Mouse (Mus musculus) gastrocnemius, postnatal 10 days (tissue): ENCODE data around the gene Wdhd1. TPM values are rescaled to one million over a fixed set of nuclear protein-coding genes. Genes with fewer than 3 reads are reported as not detected.

Experiments
- DNase-seq: peaks from one replicate; pipeline ENCODE4 v3.0.0; 2021; ENCODE audit warnings: mixed read lengths
- total RNA-seq, 2 experiments: library from RNA; stranded (reverse); gene quantifications; 2 replicates each; pipeline ENCODE4 v1.2.3; 2021

Wdhd1 gene
- total RNA-seq, 2 experiments from 2014 or later: 3.4 to 5.9 TPM

DNA sequence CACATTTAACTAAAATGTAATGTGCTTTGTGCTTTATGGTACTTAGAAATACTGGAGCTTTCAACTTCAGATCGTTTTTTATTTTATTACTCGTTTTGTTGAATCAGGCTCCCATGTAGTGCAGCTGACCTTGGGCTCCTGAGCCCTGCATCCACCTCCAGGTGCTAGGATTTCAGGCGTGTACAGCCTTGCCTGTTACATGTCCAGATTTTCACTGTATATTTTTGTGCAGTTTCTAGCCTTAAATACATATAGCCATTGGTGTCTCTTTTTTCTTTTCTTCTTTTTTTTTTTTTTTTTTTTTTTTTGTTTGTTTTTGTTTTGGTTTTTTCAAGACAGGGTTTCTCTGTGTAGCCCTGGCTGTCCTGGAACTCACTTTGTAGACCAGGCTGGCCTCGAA lies 4.9 kb upstream of the Wdhd1 start:
- no peak for DNase-seq

DNA sequence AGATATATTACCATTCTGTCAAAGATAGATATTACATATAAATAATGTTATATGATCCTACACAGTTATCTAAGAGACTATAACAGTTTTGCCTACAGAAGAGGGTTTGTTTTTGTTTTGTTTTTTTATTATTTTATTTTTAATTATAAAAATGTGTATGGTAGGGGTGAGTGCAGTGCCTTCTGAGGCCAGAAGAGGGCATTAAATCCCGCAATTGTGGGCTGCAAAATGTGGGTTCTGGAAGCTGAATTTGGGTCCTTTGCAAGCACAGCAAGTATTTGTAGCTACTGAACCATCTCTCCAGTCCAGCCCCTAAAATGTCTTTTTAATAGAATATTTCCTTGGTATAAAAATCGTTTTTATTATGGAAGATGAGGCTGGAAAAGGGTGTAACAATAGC lies 2.4 kb upstream of the Wdhd1 start:
- no peak for DNase-seq

DNA sequence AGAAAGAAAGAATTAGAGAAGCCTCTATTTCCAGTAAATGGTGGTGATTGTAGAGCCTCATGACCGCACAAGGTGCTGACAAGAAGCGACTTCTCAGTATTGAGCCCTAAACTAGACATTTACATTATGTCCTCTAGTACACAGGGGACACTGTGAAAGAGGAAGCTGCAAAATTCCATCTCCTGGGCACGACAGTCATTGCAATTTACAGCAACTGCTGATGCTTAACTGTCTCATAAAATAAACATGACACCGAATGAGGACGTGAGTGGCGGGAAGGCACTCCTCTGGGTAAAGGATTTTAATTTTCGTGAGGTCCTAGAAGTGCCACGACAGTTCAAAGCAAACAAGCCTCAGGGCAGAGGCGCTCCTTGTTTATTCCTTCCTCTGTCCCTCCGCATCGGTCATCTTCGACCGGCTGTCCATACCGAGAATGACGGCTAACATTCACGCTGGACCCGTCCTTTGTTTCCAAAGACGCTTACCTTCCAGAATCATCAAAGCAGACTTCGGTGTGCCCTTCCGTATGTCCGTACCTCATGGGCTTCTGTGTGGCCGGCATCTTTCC lies 537 bp downstream of the Wdhd1 start:
- no peak for DNase-seq

DNA sequence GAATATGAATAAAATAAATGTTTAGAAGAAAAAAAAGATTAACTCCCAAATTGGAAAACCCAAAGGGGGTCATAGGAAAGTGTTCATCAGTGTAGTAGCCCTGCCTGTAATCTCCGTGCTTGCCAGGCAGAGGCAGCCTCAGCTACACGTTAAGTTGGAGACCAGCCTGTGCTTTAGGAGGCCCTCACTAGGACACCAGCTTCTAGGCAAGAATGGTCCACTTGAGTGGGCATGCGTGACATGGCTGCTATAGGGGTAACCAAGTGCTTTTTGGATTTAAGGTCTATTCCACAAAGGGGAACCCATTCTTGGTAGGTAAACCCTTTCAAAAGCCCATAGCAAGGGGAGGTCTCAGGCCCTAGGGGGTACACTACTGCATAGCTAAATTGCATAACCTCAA lies 1.2 kb downstream of the Wdhd1 start:
- no peak for DNase-seq

DNA sequence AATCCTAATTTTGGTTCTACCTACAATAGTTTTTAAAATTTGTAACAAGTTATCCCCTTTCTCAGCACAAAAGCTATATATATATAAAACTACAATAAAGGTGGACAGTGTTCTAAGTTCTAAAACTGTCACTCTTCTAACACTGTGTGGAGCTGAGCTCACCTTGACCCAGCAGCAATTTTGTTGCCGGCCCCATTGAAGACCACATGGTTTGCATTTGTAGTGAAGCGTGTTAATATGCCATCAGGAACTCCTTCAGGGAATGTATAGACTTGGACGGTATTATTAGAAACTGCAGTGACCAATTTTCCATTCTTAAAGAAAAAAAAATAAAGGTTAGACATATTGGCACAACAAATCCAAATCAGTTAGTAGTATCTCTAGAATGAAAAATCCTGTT lies 2.9 kb downstream of the Wdhd1 start:
- no peak for DNase-seq

DNA sequence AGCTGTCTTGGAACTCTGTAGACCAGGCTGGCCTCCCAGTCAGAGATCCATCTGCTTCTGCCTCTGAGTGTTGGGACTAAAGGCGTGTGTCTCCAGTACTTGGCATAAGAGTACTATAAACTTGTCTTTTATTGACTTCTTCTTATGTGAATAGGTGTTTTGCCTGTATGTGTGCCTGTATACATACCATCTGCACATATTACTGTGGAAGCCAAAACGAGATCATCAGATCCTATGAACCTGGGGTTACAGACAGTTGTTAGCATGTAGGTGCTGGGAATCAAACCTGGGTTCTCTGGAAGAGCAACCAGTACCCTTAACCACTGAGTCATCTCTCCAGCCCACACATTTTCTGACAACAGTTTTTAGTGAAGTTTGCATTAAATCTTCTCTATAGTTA lies 7.0 kb downstream of the Wdhd1 start:
- no peak for DNase-seq

DNA sequence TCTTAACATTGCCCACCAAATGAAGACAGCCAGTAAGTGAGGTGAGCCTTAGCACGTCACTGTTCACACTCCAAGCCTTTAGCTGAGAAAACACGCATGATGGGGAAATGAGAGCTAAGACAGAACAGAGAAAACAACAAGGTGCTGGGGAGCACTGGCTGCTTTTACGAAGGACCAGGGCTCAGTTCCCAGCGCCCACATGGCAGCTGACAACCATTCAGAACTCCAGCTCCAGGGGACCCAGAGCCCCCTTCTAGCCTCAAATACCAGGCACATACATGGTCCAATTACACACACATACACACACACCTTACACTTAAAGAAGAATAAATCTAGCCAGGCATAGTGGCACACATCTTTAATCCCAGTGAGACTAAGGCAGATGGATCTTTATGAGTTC lies 7.6 kb downstream of the Wdhd1 start:
- DNase-seq: no peak

DNA sequence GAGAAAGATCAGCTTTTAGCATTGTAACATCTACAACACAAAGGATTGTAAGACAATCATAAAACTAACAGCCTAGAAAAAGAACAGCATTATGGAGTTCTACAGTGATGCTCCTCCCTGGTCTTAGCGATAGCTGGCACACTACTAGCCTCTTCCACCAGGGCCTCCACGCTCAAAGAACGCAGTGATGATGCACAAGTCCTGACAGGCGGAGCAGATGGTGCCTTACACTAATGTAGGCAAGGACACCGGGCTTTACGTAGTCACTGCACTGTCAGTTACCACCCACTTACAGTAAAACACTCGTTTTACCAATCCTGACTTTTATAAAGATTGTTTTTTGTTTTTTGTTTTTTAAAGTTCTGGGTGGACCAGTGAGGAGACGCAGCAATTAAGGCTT lies 10.8 kb downstream of the Wdhd1 start:
- no peak for DNase-seq

DNA sequence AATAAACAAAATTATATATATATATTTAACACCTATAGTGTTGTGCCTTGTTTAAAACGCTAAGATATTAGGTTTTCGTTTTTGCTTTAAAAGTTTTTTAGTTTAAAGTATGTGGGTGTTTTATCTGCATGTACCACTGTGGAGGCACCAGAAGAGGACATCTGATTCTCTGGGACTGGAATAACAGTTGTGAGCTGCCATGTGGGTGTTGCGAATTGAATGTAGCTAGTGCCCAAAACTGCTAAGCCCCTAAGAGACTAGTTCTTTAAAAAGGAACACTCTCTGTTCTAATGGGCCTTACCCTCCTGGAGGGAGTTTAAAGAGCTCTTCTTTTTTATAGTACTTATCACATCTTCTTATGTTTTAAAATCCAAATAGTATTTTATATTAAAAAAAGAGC lies 11.8 kb downstream of the Wdhd1 start:
- DNase-seq: no peak

DNA sequence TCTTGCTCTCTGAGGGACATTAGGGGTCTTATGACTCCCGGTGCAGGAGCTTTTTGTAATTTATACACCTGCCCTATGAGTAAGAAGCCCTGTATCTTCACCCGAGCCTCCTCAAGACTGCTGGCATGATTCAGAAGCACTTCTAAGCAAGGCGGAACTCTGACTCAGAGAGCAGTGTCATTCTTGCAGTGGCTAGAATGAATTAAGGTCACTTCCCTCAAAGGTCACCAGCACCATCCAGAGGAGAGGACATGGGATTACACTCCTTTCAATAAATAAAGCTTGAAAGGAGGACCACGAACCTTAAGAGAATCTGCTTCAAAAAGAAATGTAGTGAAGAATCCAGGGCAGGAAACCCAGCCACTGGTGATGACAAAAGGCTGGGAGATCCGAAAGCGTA lies 26.8 kb downstream of the Wdhd1 start:
- no peak for DNase-seq

DNA sequence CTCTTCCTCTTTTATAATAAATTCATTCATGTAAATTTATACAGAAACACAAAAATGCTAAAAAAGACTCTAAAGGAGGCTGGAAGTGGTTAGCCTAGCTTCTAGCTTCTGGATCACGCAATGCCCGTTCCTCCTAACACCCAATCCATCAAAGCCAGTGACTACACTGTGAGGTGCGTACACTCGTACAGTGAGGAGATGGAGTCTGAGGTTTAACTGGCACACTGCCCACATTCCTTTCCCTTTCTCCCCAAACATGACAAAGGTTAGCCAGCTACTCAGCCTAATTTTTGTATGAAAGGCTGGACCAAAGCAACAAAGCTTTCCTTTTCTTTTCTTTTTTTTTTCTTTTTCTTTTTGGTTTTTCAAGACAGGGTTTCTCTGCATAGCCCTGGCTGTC lies 33.9 kb downstream of the Wdhd1 start:
- DNase-seq: no peak

DNA sequence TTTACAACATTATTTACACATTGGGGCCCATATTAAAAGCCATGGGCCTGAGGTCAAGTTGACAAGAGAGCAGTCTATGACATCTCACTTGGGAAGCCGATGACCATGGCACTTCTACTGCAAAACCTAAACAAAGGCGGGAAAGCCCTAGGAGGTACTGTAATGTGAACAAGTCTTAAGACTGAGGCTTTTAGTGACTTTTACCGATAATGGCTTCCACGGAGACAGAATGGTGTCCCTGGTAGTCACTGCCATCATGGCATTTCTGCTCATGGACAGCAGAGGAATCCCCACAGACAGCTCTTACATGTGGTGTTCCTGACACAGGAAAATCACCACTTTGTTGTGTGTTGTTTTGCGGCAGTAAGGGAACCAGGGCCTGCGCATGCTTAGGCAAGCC lies 35.6 kb downstream of the Wdhd1 start:
- DNase-seq: no peak

DNA sequence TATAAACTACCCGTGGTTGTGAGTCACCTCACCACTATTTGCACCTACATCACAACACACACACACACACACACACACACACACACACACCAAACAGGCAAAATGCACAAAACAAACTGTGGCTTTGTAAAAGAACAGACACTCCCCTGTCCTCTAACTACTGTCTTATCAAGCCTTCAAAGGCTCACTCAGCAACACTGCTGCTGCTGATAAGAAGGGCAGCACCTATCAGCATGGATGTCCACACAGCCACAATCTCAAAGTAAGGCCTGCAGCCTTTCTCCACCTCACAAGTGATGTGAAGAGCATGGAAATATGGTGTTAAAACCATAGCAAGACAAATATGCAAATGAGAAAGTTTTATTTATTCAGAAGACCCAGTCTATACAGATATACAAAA lies 36.1 kb downstream of the Wdhd1 start:
- DNase-seq: no peak

DNA sequence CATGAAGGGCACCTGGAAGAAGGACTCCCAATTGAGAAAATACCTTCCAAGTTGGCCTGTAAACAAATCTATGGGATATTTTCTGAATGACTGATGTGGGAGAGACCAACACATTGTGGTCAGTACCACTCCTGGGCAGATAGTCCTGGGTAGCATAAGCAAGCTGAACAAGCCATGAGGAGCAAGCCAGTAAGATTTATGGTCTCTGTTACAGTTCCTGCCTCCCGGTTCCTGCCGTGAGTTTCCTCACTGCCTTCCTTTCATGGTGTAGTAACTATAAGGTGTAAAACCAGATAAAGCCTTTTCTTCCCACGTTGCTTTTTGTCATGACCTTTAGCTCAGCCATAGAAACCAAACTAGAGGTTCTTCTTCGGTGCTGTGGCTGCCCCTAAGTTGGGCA lies 39.4 kb downstream of the Wdhd1 start:
- no peak for DNase-seq

DNA sequence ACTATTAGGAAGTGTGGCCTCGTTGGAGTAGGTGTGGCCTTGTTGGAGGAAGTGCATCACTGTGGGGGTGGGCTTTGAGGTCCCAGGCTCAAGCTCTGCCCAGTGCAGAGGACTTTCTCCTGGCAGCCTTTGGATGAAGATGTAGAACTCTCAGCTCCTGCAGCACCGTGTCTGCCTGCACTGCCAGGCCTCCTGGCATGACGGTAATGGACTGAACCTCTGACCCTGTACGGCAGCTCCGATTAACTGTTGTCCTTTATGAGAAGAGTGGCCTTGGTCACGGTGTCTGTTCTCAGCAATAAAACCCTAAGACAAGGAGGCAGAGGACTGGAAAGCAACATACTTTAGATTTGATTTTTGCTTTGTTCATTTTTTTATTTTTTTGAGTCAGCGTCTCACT lies 40.2 kb downstream of the Wdhd1 start:
- no peak for DNase-seq

DNA sequence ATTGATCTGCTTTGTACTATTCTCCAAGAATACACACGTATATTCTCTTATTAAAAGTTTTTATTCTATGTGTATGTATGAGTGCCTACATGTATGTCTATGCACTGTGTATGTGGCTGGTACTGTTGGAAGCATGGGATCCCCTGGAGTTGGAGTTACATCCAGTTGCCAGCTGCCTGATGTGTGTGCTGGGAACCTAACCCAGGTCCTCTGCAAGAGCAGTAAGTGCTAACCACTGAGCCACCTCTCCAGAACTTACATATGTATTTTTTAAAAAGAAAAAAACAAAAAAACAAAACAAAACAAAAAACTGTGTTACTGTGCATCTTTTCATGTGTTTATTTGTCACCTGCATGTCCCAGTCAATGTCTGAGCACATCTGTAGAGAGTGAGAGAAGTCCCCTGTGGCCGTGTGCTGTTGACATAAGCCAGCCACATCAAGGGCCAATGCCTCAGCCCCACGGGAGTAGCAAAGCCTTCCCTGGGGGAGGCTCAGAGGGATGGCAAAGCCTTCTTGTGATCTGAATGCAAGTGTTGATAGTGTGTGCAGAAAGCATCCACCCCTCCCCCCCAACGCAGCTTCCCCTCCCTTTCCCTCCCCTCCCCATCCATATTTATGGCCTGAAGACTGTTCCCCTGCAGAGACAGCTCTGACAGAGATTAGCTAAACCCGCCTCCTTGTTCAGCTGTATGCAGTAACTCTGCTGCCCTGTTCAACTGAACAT lies 42.0 kb downstream of the Wdhd1 start:
- no peak for DNase-seq

DNA sequence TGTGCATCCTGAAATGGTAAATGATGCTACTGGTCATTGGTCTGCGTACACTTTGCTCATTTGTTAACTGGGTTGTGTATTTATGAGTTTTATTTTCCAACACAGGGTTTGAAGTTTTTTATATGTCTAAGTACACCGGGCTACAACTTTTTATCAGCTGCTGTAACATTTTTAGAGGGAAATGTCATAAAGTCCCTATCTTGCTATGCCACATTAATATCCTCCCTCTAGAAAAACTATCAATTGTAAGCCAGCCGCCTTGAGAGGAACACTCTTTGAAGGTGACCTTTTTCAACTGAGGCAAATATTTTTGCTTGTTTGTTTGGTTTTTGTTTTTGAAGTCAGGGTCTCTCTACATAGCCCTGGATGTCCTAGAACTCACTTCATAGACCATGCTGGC lies 42.6 kb downstream of the Wdhd1 start:
- no peak for DNase-seq

DNA sequence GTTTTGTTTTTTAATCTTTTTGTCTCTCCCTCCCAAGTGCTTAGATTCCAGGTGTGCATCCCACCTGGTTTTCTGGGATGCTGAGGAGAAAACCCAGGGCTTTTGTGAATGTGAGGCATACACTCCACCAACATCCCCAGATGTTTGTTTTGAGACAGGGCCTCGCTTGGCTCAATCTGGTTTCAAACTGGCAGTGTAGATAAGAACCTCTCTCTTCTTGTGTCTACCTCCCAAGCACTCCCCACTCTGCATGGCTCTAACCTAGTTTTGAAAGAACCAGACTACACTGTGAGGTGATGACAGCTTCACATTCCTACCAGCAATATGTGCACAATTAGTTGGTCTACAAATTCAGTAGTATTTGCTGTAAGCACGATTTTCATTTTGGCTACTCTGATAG lies 43.1 kb downstream of the Wdhd1 start:
- no peak for DNase-seq

DNA sequence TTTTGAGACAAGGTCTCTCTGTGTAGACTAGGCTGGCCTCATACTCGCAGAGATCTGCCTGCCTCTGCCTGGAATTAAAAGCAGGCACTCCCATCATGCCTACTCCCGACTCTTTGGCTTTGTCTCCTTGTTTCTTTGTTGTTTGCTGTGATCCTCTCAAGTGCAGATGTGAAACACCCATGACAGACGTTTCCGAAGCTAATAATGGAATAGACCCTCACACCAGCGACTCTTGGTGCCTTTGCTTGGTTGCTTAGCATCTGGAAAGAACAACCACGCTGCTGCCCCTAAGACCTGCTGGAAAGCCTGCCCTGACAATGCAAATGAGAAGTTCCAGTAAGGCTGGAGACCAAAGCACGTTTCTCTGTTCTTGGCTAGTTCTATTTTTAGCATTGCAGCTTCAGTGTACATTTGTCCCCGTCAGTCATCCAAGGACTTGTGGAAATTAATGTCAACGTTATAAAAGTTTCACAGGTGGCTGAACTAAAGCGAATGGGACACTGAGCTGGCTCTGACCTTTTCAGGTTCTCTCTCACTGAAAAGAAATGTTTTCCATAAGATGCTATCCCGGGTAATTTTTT lies 46.8 kb downstream of the Wdhd1 start:
- no peak for DNase-seq

DNA sequence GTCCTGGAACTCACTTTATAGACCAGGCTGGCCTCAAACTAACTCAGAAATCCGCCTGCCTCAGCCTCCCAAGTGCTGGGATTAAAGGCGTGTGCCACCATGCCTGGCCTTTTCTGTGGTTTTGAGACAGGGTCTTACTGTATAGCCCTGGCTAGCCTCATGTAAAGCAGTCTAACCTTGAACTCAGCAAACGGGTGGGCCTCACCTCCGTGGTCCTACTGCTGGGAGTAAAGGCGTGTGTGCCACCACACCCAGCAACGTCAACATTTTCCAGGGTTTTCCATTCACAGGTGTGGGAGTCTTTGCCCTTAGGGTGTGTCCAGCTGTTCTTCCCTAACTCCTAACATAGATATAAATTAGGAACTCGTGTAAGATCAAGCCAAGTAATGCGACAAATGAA lies 50.7 kb downstream of the Wdhd1 start:
- no peak for DNase-seq

DNA sequence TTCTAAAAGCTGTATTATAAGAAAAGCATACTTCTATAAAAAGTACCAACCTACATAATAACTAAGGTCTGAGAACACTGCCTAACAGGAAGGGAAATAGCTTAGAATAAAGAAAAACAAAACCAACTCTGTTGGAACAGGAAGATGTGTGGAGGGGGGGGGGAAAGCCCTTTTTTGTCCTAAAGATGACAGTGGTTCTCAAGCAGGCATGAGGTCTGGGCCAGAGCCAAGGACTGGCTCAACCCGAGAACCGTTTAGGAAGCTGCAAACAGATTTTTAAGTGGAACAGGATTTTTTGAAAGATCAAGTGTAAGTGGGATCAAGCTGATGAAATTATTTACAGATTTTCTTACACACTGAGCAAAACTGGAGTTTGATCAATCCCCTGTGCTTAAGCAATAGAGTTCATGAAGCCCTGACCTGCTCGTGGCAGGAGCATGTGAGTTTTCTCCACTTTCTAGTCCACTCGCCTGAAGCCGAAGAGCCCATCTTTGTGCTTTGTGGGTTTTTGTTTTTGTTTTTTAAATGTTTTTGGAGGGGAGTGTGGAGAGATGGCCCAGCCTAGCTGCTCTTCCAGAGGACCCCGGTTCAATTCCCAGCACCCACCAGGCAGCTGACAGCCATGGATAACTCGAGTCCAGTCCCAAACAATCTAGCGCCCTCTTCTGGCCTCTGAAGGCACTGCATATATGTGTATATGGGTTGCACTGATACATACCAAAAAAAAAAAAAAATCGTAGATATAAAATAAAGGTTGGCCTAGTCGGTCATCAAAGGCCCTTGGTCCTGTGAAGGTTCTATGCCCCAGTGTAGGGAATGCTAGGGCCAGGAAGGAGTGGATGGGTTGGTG lies 52.0 kb downstream of the Wdhd1 start:
- DNase-seq: no peak

DNA sequence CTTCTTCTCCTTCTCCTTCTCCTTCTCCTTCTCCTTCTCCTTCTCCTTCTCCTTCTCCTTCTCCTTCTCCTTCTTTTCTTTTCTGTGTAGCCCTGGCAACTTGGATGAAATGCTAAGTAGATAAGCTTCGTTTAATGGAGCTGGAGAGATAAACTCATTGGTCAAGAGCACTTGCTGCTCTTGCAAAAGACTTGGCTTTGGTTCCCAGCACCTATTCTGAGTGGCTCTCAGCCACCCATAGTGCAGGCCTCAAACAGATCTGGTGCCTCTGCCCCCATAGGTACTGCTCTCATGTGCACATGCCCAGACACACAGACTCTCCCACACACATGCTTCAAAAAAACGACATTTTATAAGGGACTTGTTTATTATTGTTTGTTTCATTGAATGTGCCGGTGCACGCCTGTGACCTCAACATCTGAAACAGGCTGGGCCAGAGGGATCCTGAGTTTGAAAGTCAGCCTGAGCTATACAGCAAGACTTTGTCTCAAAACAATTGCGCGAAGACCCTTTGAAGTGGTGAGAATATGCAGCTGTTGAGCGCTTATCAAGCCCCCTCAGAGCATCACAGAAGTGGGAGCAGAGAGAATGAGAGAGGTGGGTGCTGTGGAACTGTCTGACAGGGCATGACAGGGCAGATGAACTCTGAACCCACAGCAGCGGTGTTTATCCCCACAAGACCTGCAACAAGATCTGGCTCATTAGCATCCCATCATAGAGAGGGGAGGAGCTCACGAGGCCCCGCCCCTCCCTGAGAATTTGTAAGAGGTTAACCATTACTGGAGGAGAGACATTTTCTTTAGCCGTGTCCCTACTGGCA lies 53.8 kb downstream of the Wdhd1 start:
- no peak for DNase-seq
